Mouse (Mus musculus): ENCODE data around the gene Trappc6b. TPM values are rescaled to one million over a fixed set of nuclear protein-coding genes. Genes with fewer than 3 reads are reported as not detected.
"Not testable (repeated sequence)": the region's sequence is repeated elsewhere in the genome, so short reads cannot be mapped to it uniquely, and the experiment has no call there.

Trappc6b gene
- polyA plus RNA-seq, 1 experiment = 41.7 TPM

DNA sequence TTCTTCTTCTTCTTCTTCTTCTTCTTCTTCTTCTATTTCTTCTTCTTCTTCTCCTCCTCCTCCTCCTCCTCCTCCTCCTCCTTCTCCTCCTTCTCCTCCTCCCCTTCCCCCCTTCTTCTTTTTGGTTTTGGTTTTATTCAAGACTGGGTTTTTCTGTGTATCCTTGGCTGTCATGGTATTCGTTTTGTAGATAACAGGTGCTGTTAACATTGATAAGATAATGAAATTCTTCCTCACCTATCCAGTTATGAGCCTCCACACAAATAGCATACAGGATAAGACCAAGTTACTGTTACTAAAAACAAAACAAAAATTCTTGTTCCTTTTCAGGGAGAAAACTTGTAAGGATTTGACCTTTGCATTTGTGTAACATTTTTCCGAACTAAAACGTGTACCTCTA lies 4.5 kb upstream of the Trappc6b start:
- H3K4me1 ChIP-seq (ENCODE audit: control insufficient read depth, insufficient read depth, low read length) = no peaks in the 10 kb centered on the region
- 57% methylated on average over 3 of the region's 3 CpGs for WGBS
- TF ChIP-seq POLR2A (IDR thresholded peaks at IDR 0.05; ENCODE audit: borderline replicate concordance, control insufficient read depth, low read depth, low read length) (no peak), CTCF (IDR thresholded peaks at IDR 0.05; ENCODE audit: control insufficient read depth, insufficient read depth, low read length) (no peak)
- no peak overlapping the region for H3K4me3 ChIP-seq (replicated peaks; ENCODE audit: control insufficient read depth, low read depth, low read length)
- no peak overlapping the region for H3K27ac ChIP-seq (ENCODE audit: control insufficient read depth, insufficient read depth, low read depth, low read length, poor library complexity)

- Histone ChIP-seq H3K4me3 (replicated peaks; ENCODE audit: control insufficient read depth, low read depth, low read length) (no peak overlapping the region), H3K4me1 (ENCODE audit: control insufficient read depth, insufficient read depth, low read length) (no peaks in the 10 kb centered on the region), H3K27ac (ENCODE audit: control insufficient read depth, insufficient read depth, low read depth, low read length, poor library complexity) (no peak overlapping the region)
- TF ChIP-seq CTCF (IDR thresholded peaks at IDR 0.05; ENCODE audit: control insufficient read depth, insufficient read depth, low read length) (no peak), POLR2A (IDR thresholded peaks at IDR 0.05; ENCODE audit: borderline replicate concordance, control insufficient read depth, low read depth, low read length) (no peak)
- WGBS = 89% methylated on average over 8 of the region's 8 CpGs
These were observed 3.6 kb upstream of the Trappc6b start for GRCm38 (mm10) chr12:59064837-59065236.

DNA sequence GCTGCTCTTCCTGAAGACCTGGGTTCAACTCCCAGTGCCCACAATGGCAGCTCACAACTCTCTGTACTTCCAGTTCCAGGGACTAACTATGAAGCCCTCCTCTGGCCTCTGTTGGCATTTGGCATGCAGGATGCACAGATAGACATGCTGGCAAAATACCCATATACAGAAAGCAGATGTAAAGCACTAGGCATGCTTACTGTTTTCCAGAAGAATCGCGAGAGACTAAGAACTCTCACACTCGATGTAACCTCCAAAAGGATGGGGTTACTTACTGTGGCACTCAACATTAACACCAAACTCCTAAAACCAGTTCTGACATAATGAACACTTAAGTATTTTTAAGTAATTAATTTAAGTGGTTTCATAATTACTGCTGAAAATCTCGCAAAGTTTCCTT lies 950 bp downstream of the Trappc6b start:
- no peak overlapping the region for H3K27ac ChIP-seq (ENCODE audit: control insufficient read depth, insufficient read depth, low read depth, low read length, poor library complexity)
- no peaks in the 10 kb centered on the region; the same call in none of the 2 replicates for H3K4me1 ChIP-seq (ENCODE audit: control insufficient read depth, insufficient read depth, low read length)
- 40% methylated on average over 4 of the region's 4 CpGs for WGBS
- peak overlapping the region; percentile 89 for H3K4me3 ChIP-seq (replicated peaks; ENCODE audit: control insufficient read depth, low read depth, low read length)
- no peak for TF ChIP-seq POLR2A (IDR thresholded peaks at IDR 0.05; ENCODE audit: borderline replicate concordance, control insufficient read depth, low read depth, low read length)
- no peak for TF ChIP-seq CTCF (IDR thresholded peaks at IDR 0.05; ENCODE audit: control insufficient read depth, insufficient read depth, low read length)

GRCm38 (mm10) chr12:59058242-59058641 lies 3.0 kb downstream of the Trappc6b start:
- 75% methylated on average over 5 of the region's 5 CpGs for WGBS

GRCm38 (mm10) chr12:59056222-59056621 lies 5.0 kb downstream of the Trappc6b start:
- Histone ChIP-seq H3K4me3 (replicated peaks; ENCODE audit: control insufficient read depth, low read depth, low read length) (no peak overlapping the region), H3K4me1 (ENCODE audit: control insufficient read depth, insufficient read depth, low read length) (no peaks in the 10 kb centered on the region; the same call in none of the 2 replicates), H3K27ac (ENCODE audit: control insufficient read depth, insufficient read depth, low read depth, low read length, poor library complexity) (no peak overlapping the region)
- 88% methylated on average over 11 of the region's 11 CpGs for WGBS
- TF ChIP-seq CTCF (IDR thresholded peaks at IDR 0.05; ENCODE audit: control insufficient read depth, insufficient read depth, low read length) = no peak
- no peak for TF ChIP-seq POLR2A (IDR thresholded peaks at IDR 0.05; ENCODE audit: borderline replicate concordance, control insufficient read depth, low read depth, low read length)

More at GRCm38 (mm10) chr12:59058242-59058641, 3.0 kb downstream of the Trappc6b start:
- not testable (repeated sequence) for H3K4me1 ChIP-seq (ENCODE audit: control insufficient read depth, insufficient read depth, low read length); H3K27ac ChIP-seq (ENCODE audit: control insufficient read depth, insufficient read depth, low read depth, low read length, poor library complexity); H3K4me3 ChIP-seq (replicated peaks; ENCODE audit: control insufficient read depth, low read depth, low read length)

DNA sequence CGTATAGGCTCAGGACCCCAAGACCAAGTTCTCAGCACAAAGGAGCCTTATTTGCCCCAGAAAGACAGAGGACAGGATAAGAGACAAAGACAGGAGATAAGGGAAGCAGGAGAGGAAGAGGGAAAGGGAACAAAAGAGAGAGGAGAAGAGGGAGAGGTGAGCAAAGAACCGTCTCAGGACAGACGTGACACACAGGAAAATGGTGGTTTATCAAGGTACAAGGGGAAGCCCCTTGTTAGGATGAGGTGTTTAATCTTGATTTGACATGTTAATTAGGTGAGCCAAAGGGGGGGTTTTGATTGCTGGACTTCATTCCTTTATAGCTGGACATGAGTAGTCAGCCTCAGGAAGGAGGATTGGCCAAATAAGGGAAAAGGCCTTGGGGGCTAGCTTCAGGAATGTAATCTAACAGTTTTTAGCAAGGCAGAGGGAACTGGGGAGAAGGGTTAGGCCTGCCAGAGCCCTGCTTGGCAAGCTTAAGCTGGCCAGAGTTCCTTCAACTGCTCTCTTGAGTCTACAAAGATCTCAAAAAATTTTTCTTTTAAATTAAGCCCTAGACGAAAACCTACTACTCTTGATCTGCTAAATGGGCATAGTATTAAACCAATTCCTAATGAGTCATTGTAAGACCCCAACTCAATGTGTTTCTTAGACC lies 5.9 kb downstream of the Trappc6b start:
- 55% methylated on average over 4 of the region's 4 CpGs for WGBS
- Histone ChIP-seq H3K4me3 (replicated peaks; ENCODE audit: control insufficient read depth, low read depth, low read length) (no peak overlapping the region), H3K4me1 (ENCODE audit: control insufficient read depth, insufficient read depth, low read length) (no peaks in the 10 kb centered on the region; the same call in none of the 2 replicates), H3K27ac (ENCODE audit: control insufficient read depth, insufficient read depth, low read depth, low read length, poor library complexity) (no peak overlapping the region)
- no peak for TF ChIP-seq CTCF (IDR thresholded peaks at IDR 0.05; ENCODE audit: control insufficient read depth, insufficient read depth, low read length)
- TF ChIP-seq POLR2A (IDR thresholded peaks at IDR 0.05; ENCODE audit: borderline replicate concordance, control insufficient read depth, low read depth, low read length) = no peak

DNA sequence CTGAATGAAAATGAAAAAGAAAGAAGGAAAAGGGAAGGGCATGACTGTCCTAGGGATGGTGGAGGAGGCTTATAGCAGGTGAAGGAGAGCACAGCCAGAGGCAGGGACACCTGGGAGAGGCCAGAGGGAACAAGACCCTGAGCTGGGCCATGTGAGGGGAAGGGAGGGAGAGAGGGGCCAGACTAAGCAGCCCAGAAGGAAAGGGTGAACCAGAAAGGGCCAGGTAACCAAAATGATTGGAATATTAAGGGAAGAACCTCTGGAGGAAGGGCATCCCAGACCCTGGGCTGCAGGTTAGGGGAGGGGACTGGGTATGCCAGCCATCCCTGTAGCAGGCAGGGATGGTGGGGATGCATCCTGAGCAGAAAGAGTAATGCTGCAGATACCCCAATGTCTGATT lies 7.3 kb downstream of the Trappc6b start:
- no peak for TF ChIP-seq CTCF (IDR thresholded peaks at IDR 0.05; ENCODE audit: control insufficient read depth, insufficient read depth, low read length)
- no peak for TF ChIP-seq POLR2A (IDR thresholded peaks at IDR 0.05; ENCODE audit: borderline replicate concordance, control insufficient read depth, low read depth, low read length)
- no peak overlapping the region for H3K27ac ChIP-seq (ENCODE audit: control insufficient read depth, insufficient read depth, low read depth, low read length, poor library complexity)
- H3K4me1 ChIP-seq (ENCODE audit: control insufficient read depth, insufficient read depth, low read length) = no peaks in the 10 kb centered on the region; the same call in none of the 2 replicates
- no peak overlapping the region for H3K4me3 ChIP-seq (replicated peaks; ENCODE audit: control insufficient read depth, low read depth, low read length)

GRCm38 (mm10) chr12:59053166-59053565 lies 8.1 kb downstream of the Trappc6b start:
- H3K4me1 ChIP-seq (ENCODE audit: control insufficient read depth, insufficient read depth, low read length) = no peaks in the 10 kb centered on the region; the same call in none of the 2 replicates
- no peak overlapping the region for H3K27ac ChIP-seq (ENCODE audit: control insufficient read depth, insufficient read depth, low read depth, low read length, poor library complexity)
- TF ChIP-seq POLR2A (IDR thresholded peaks at IDR 0.05; ENCODE audit: borderline replicate concordance, control insufficient read depth, low read depth, low read length) (no peak), CTCF (IDR thresholded peaks at IDR 0.05; ENCODE audit: control insufficient read depth, insufficient read depth, low read length) (no peak)
- WGBS = 70% methylated on average over 5 of the region's 5 CpGs
- no peak overlapping the region for H3K4me3 ChIP-seq (replicated peaks; ENCODE audit: control insufficient read depth, low read depth, low read length)

DNA sequence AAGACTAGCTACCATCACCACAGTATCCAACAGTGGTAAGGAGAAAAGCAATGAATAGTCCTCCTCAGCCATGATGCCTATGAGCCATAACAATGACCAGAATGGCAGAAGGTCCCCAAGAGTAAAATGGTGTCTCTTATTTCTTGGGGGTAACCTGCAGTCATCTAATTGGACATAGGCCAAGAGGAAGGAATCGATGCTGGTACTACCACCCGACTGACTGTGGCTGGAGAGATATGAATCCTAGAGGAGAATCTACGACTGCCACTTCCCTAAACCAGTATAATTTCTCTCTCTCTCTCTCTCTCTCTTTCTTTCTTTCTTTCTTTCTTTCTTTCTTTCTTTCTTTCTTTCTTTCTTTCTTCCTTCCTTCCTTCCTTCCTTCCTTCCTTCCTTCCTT lies 8.8 kb downstream of the Trappc6b start:
- TF ChIP-seq CTCF (IDR thresholded peaks at IDR 0.05; ENCODE audit: control insufficient read depth, insufficient read depth, low read length) (no peak), POLR2A (IDR thresholded peaks at IDR 0.05; ENCODE audit: borderline replicate concordance, control insufficient read depth, low read depth, low read length) (no peak)
- Histone ChIP-seq H3K4me1 (ENCODE audit: control insufficient read depth, insufficient read depth, low read length) (no peaks in the 10 kb centered on the region; the same call in none of the 2 replicates), H3K4me3 (replicated peaks; ENCODE audit: control insufficient read depth, low read depth, low read length) (no peak overlapping the region), H3K27ac (ENCODE audit: control insufficient read depth, insufficient read depth, low read depth, low read length, poor library complexity) (no peak overlapping the region)
- 21% methylated on average over 3 of the region's 3 CpGs for WGBS

Data from bone marrow, adult 2 months (tissue).